Mouse (Mus musculus) central nervous system, embryonic 14 days (tissue): ENCODE results near the gene Slc5a8. TPM values are rescaled to one million over a fixed set of nuclear protein-coding genes. Genes with fewer than 3 reads are reported as not detected.

Experiments used
- polyA plus RNA-seq: library from polyadenylated mRNA; depleted of rRNA; stranded (reverse); fragments of >200 nt; gene quantifications from 2 replicates; pipeline ENCODE4 v1.2.3, GENCODE M21; 2012; rRNA removed

Gene Slc5a8
- 0.01 and 0.03 TPM in 2 replicates for polyA plus RNA-seq

GRCm38 (mm10) chr10:88885632-88886090 lies at the start of gene Slc5a8:
Slc5a8 (plus strand) TSS chr10:88885992.

Other genes with a start within 250 kb of the Slc5a8 start
- gene Spic, start 201.0 kb upstream of the Slc5a8 start, polyA plus RNA-seq = 0.06 TPM in 1 of 2 replicates, not detected in the other
- gene Arl1, start 155.1 kb upstream of the Slc5a8 start, polyA plus RNA-seq = 81.2 and 86.2 TPM in 2 replicates
- 15.5 and 17.7 TPM in 2 replicates for gene Utp20, start 59.2 kb upstream of the Slc5a8 start, polyA plus RNA-seq